Mouse (Mus musculus) erythroblast, adult 5-6 weeks (primary cell): ENCODE measurements around the gene Tsr3. TPM values are rescaled to one million over a fixed set of nuclear protein-coding genes. Genes with fewer than 3 reads are reported as not detected.
A peak's percentile ranks its signal among the peaks of the same experiment; 100 is the strongest.

Experiments used
- ATAC-seq: replicated peaks from 2 replicates; pipeline ENCODE4 v1.8.0; 2016; ENCODE audit warnings: moderate number of reproducible peaks, mild to moderate bottlenecking, moderate TSS enrichment, inconsistent platforms; ENCODE audit not compliant: poor library complexity, low FRiP score, severe bottlenecking
- total RNA-seq, 2 experiments: library from RNA; stranded (forward) in 1 of 2; stranded (reverse) in 1 of 2; fragments of 150-400 nt in 1 of 2; fragments of 200-764, 138-1000 nt in 1 of 2; gene quantifications; 2 replicates each; pipeline versions ENCODE4 v1.2.3 to v1.2.4; 2015 to 2017; ENCODE audit warnings: low replicate concordance in 2 of 2

Tsr3 gene
- total RNA-seq, 2 experiments from 2014 or later, result 3.1 to 5.2 TPM

GRCm38 (mm10) chr17:25235635-25236034, 4.3 kb upstream of the Tsr3 start:
- ATAC-seq, result no peak

- no peak for ATAC-seq
Measured at GRCm38 (mm10) chr17:25243131-25243780, 3.3 kb downstream of the Tsr3 start.

GRCm38 (mm10) chr17:25244239-25244638, 4.3 kb downstream of the Tsr3 start:
- no peak for ATAC-seq

- ATAC-seq, result no peak
Measured at GRCm38 (mm10) chr17:25248033-25248750, 8.2 kb downstream of the Tsr3 start.

- no peak for ATAC-seq
Measured at GRCm38 (mm10) chr17:25250181-25250835, 10.3 kb downstream of the Tsr3 start.

- ATAC-seq, result no peak
Measured at GRCm38 (mm10) chr17:25252643-25253042, 12.7 kb downstream of the Tsr3 start.

GRCm38 (mm10) chr17:25253760-25254159, 13.8 kb downstream of the Tsr3 start:
- no peak for ATAC-seq

- no peak for ATAC-seq
Measured at GRCm38 (mm10) chr17:25255110-25255509, 15.1 kb downstream of the Tsr3 start.

- no peak for ATAC-seq
Measured at GRCm38 (mm10) chr17:25256140-25256754, 16.3 kb downstream of the Tsr3 start, which contains the start of gene Baiap3. Baiap3 (minus strand) TSS chr17:25256364.

GRCm38 (mm10) chr17:25257804-25258261, 17.9 kb downstream of the Tsr3 start:
- ATAC-seq, result no peak

- ATAC-seq, result no peak
Measured at GRCm38 (mm10) chr17:25264453-25264852, 24.5 kb downstream of the Tsr3 start.

- no peak for ATAC-seq
Measured at GRCm38 (mm10) chr17:25270795-25271335, 30.9 kb downstream of the Tsr3 start.

GRCm38 (mm10) chr17:25272326-25272725, 32.4 kb downstream of the Tsr3 start:
- ATAC-seq, result peak; percentile 55

- ATAC-seq, result peak; percentile 78
Measured at GRCm38 (mm10) chr17:25272951-25273705, 33.2 kb downstream of the Tsr3 start.

- peak; percentile 78 for ATAC-seq
Measured at GRCm38 (mm10) chr17:25273706-25274501, 33.9 kb downstream of the Tsr3 start.

- no peak for ATAC-seq
Measured at GRCm38 (mm10) chr17:25274571-25275346, 34.8 kb downstream of the Tsr3 start, which contains the start of gene Ube2i. Ube2i (minus strand) TSS chr17:25274622.

GRCm38 (mm10) chr17:25275833-25276232, 35.9 kb downstream of the Tsr3 start:
- ATAC-seq, result no peak

GRCm38 (mm10) chr17:25282133-25282532, 42.2 kb downstream of the Tsr3 start:
- peak; percentile 76 for ATAC-seq
